Mouse (Mus musculus): ENCODE results near the gene Wnk2. TPM values are rescaled to one million over a fixed set of nuclear protein-coding genes. Genes with fewer than 3 reads are reported as not detected.
A peak's percentile ranks its signal among the peaks of the same experiment; 100 is the strongest.

The Wnk2 gene
- 0.89 and 1.4 TPM in 2 replicates for polyA plus RNA-seq (2016; fragmentation: Nextera tagmentation; extraction: Ambion mirVana)

DNA sequence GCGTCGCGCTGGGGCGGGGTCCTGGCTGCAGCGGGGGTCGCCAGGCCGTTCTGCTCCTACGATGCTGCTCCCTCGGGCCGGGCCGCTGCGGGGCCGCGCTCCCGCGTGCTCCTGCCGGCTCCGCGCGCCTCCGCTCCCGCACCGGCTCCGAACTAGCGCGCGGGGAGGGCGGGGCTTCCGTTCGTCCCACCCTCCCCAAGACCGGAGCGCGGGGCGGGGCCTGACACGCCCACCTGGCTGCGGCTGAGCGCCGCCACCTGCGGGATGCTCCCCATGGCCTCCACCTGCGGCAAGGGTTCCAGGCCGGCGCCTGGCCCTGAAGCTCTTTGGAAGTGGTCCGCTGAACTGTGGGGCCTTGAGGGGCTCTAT lies at the start of gene Wnk2:
Gene Wnk2, minus strand, starts transcription at position 157 of the 369 bp plus-strand sequence.
- Histone ChIP-seq H3K27ac (ENCODE audit: poor library complexity, severe bottlenecking) (no peak within 1 kb of the TSS), H3K9me3 (replicated peaks) (no peaks in the 10 kb centered on the region), H3K36me3 (no peaks in the 10 kb centered on the region), H3K27me3 (replicated peaks) (peaks cover 83% of the 10 kb centered on the region), H3K4me3 (peak within 1 kb of the TSS; percentile 69), H3K9ac (peak within 1 kb of the TSS; percentile 76), H3K4me1 (replicated peaks) (peaks cover 38% of the 10 kb centered on the region), H3K4me2 (peak within 1 kb of the TSS; percentile 98)
- ATAC-seq (ENCODE audit: insufficient number of reproducible peaks, low FRiP score): peak; percentile 42
- WGBS: under 1% methylated on average over 43 of the region's 43 CpGs

DNA sequence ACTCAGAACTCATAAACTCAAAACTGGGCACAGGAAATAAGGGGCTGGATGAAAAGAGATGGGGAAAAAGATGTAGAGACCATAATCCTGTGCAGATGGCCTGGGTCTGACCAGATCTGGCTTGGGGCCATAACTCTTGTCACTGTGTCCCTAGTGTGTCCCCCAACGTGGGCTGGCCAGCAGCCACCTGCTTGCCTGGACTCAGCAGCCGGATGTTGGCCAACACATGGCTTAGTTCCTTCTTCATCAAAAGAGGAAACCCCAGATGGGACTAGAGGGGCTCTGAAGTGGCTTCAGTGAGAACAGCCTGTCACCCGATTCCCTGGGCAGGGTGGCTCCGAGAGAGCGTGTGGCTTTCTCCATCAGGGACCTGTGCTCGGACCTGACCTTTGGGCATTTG lies 49.0 kb upstream of the Wnk2 start:
- no peak overlapping the region for H3K27ac ChIP-seq (ENCODE audit: poor library complexity, severe bottlenecking)
- H3K4me2 ChIP-seq: no peak overlapping the region
- H3K9ac ChIP-seq: no peak overlapping the region
- H3K36me3 ChIP-seq: peaks cover 36% of the 10 kb centered on the region
- H3K4me1 ChIP-seq (replicated peaks): peaks cover 24% of the 10 kb centered on the region
- no peaks in the 10 kb centered on the region for H3K27me3 ChIP-seq (replicated peaks)
- no peak for ATAC-seq (ENCODE audit: insufficient number of reproducible peaks, low FRiP score)
- no peak overlapping the region for H3K4me3 ChIP-seq
- WGBS: 77% methylated on average over 6 of the region's 6 CpGs
- H3K9me3 ChIP-seq (replicated peaks): no peaks in the 10 kb centered on the region

GRCm38 (mm10) chr13:49196211-49196610 lies 48.4 kb upstream of the Wnk2 start:
- Histone ChIP-seq H3K36me3 (peaks cover 36% of the 10 kb centered on the region), H3K4me2 (no peak overlapping the region), H3K27me3 (replicated peaks) (no peaks in the 10 kb centered on the region), H3K4me3 (no peak overlapping the region), H3K27ac (ENCODE audit: poor library complexity, severe bottlenecking) (no peak overlapping the region), H3K9ac (no peak overlapping the region), H3K4me1 (replicated peaks) (peaks cover 29% of the 10 kb centered on the region), H3K9me3 (replicated peaks) (no peaks in the 10 kb centered on the region)
- 76% methylated on average over 5 of the region's 5 CpGs for WGBS
- no peak for ATAC-seq (ENCODE audit: insufficient number of reproducible peaks, low FRiP score)

GRCm38 (mm10) chr13:49195651-49196050 lies 47.8 kb upstream of the Wnk2 start:
- WGBS: 87% methylated on average over 7 of the region's 7 CpGs
- H3K36me3 ChIP-seq: peaks cover 36% of the 10 kb centered on the region
- H3K9me3 ChIP-seq (replicated peaks): no peaks in the 10 kb centered on the region

GRCm38 (mm10) chr13:49194811-49195210 lies 47.0 kb upstream of the Wnk2 start:
- H3K4me1 ChIP-seq (replicated peaks): peaks cover 43% of the 10 kb centered on the region
- ATAC-seq (ENCODE audit: insufficient number of reproducible peaks, low FRiP score): no peak
- no peak overlapping the region for H3K4me2 ChIP-seq
- H3K9me3 ChIP-seq (replicated peaks): no peaks in the 10 kb centered on the region
- WGBS: 90% methylated on average over 13 of the region's 13 CpGs
- H3K9ac ChIP-seq: no peak overlapping the region
- peaks cover 36% of the 10 kb centered on the region for H3K36me3 ChIP-seq
- no peak overlapping the region for H3K4me3 ChIP-seq
- no peak overlapping the region for H3K27ac ChIP-seq (ENCODE audit: poor library complexity, severe bottlenecking)
- H3K27me3 ChIP-seq (replicated peaks): no peaks in the 10 kb centered on the region

More at GRCm38 (mm10) chr13:49195651-49196050, 47.8 kb upstream of the Wnk2 start:
- H3K9ac ChIP-seq: no peak overlapping the region
- no peaks in the 10 kb centered on the region for H3K27me3 ChIP-seq (replicated peaks)
- H3K4me2 ChIP-seq: no peak overlapping the region
- ATAC-seq (ENCODE audit: insufficient number of reproducible peaks, low FRiP score): no peak
- H3K4me3 ChIP-seq: no peak overlapping the region
- H3K4me1 ChIP-seq (replicated peaks): peaks cover 35% of the 10 kb centered on the region
- no peak overlapping the region for H3K27ac ChIP-seq (ENCODE audit: poor library complexity, severe bottlenecking)

- Histone ChIP-seq H3K27me3 (replicated peaks) (no peaks in the 10 kb centered on the region), H3K4me3 (no peak overlapping the region), H3K27ac (ENCODE audit: poor library complexity, severe bottlenecking) (no peak overlapping the region), H3K4me1 (replicated peaks) (peaks cover 55% of the 10 kb centered on the region), H3K9ac (no peak overlapping the region), H3K4me2 (no peak overlapping the region), H3K36me3 (peaks cover 36% of the 10 kb centered on the region), H3K9me3 (replicated peaks) (no peaks in the 10 kb centered on the region)
- ATAC-seq (ENCODE audit: insufficient number of reproducible peaks, low FRiP score): no peak
- 92% methylated on average over 17 of the region's 17 CpGs for WGBS
Observed at GRCm38 (mm10) chr13:49193650-49194049, 45.8 kb upstream of the Wnk2 start.

GRCm38 (mm10) chr13:49192156-49192855 lies 44.5 kb upstream of the Wnk2 start:
- no peak for ATAC-seq (ENCODE audit: insufficient number of reproducible peaks, low FRiP score)
- H3K4me2 ChIP-seq: no peak overlapping the region
- peaks cover 33% of the 10 kb centered on the region for H3K36me3 ChIP-seq
- 77% methylated on average over 16 of the region's 16 CpGs for WGBS
- no peaks in the 10 kb centered on the region for H3K27me3 ChIP-seq (replicated peaks)
- no peak overlapping the region for H3K27ac ChIP-seq (ENCODE audit: poor library complexity, severe bottlenecking)
- peaks cover 62% of the 10 kb centered on the region for H3K4me1 ChIP-seq (replicated peaks)
- peak overlapping the region; percentile 44; the same call in 1 of the 2 replicates for H3K9ac ChIP-seq
- H3K9me3 ChIP-seq (replicated peaks): no peaks in the 10 kb centered on the region
- H3K4me3 ChIP-seq: no peak overlapping the region

DNA sequence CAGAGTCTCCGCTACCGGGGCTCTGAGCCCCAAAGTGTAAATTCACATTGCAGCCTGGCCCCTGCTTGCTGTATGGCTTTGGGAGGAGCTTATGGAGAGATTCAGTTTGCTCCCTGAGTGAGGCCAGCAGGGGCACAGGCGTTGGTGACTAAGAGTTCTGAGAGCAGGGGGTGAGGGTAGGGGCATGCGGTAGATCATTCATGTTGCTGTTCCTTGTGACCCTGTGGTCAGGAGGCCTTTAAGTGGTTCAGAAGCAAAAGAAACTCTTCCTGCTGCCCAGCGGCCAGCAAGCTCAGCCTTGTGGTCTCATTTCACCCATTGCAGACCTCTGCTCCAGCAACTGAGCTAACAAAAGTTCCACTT lies 43.8 kb upstream of the Wnk2 start:
- H3K4me2 ChIP-seq: no peak overlapping the region
- no peaks in the 10 kb centered on the region for H3K9me3 ChIP-seq (replicated peaks)
- WGBS: 62% methylated on average over 5 of the region's 5 CpGs
- H3K27me3 ChIP-seq (replicated peaks): no peaks in the 10 kb centered on the region
- H3K4me3 ChIP-seq: no peak overlapping the region
- peaks cover 29% of the 10 kb centered on the region for H3K36me3 ChIP-seq
- ATAC-seq (ENCODE audit: insufficient number of reproducible peaks, low FRiP score): no peak
- peaks cover 62% of the 10 kb centered on the region for H3K4me1 ChIP-seq (replicated peaks)
- peak overlapping the region; percentile 3; the same call in 1 of the 2 replicates for H3K9ac ChIP-seq
- H3K27ac ChIP-seq (ENCODE audit: poor library complexity, severe bottlenecking): no peak overlapping the region; the same call in 1 of the 2 replicates

DNA sequence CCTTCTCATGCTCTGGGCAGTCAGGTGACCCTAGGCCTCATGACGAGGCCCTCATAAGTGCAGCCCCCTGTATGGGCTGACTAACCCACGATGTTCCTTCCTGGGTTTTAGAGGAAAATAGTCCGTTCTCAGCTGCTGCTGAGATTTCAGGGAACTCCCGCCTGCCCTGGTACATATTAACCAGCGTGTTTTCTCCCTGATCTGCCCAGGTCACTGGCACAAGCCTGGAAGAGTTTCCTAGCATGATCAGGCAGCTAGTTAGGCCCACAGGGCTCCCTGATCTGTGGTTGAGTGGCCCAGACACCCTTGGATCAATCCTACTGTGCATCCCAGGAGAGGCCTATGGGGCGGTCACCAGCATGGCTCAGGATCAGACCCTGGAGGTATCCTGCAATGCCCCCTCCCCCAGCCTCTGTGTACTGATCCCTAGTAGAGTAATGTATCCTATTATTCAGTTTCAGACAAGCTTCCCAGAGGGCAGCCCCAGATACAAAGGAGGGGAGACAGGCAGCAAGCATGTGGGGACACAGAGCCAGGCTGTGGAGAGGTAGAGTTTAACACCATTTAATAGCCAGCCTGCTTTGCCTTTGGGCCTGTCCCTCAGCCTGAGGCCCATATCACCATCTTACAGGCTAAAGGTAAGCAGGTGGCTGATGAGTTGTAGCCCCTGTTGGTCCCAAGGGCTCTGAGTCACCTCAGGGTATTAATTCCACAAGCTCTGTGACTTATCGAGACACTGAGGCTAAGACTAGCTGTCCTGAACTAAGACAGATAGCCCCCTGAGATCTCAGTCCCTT lies 43.3 kb upstream of the Wnk2 start:
- 75% methylated on average over 7 of the region's 7 CpGs for WGBS
- H3K9ac ChIP-seq: peak overlapping the region; percentile 3
- H3K9me3 ChIP-seq (replicated peaks): no peaks in the 10 kb centered on the region
- H3K4me1 ChIP-seq (replicated peaks): peaks cover 60% of the 10 kb centered on the region
- no peak overlapping the region for H3K4me3 ChIP-seq
- H3K27ac ChIP-seq (ENCODE audit: poor library complexity, severe bottlenecking): no peak overlapping the region; the same call in 1 of the 2 replicates
- ATAC-seq (ENCODE audit: insufficient number of reproducible peaks, low FRiP score): no peak
- H3K4me2 ChIP-seq: no peak overlapping the region
- peaks cover 23% of the 10 kb centered on the region for H3K36me3 ChIP-seq
- H3K27me3 ChIP-seq (replicated peaks): no peaks in the 10 kb centered on the region

GRCm38 (mm10) chr13:49189970-49190870 lies 42.4 kb upstream of the Wnk2 start:
- no peaks in the 10 kb centered on the region for H3K9me3 ChIP-seq (replicated peaks)
- H3K27ac ChIP-seq (ENCODE audit: poor library complexity, severe bottlenecking): 0 out of 2 replicates have a peak overlapping the region, but pooled peaks have one; percentile 26
- peak overlapping the region; percentile 11 for H3K4me2 ChIP-seq

More at GRCm38 (mm10) chr13:49189970-49190870, 42.4 kb upstream of the Wnk2 start:
- 41% methylated on average over 12 of the region's 12 CpGs for WGBS
- H3K4me1 ChIP-seq (replicated peaks): peaks cover 57% of the 10 kb centered on the region
- no peak overlapping the region for H3K4me3 ChIP-seq
- H3K27me3 ChIP-seq (replicated peaks): no peaks in the 10 kb centered on the region
- peaks cover 15% of the 10 kb centered on the region for H3K36me3 ChIP-seq
- H3K9ac ChIP-seq: peak overlapping the region; percentile 8; the same call in 1 of the 2 replicates
- ATAC-seq (ENCODE audit: insufficient number of reproducible peaks, low FRiP score): no peak
